Mouse (Mus musculus): ENCODE measurements around the gene Agbl3. TPM values are rescaled to one million over a fixed set of nuclear protein-coding genes. Genes with fewer than 3 reads are reported as not detected.

Gene Agbl3
- polyA plus RNA-seq, 1 experiment: 15.9 TPM

- WGBS: 79% methylated on average over 5 of the region's 5 CpGs
- no peak overlapping the region for H3K4me3 ChIP-seq (replicated peaks; ENCODE audit: insufficient read depth, low read depth, low read length)
- no peak for DNase-seq
- no peak overlapping the region for H3K27ac ChIP-seq (ENCODE audit: insufficient read depth, low read length)
- TF ChIP-seq CTCF (IDR thresholded peaks at IDR 0.05; ENCODE audit: borderline replicate concordance, insufficient read depth, low read depth, low read length) (no peak), POLR2A (IDR thresholded peaks at IDR 0.05; ENCODE audit: borderline replicate concordance, insufficient read depth, low read length) (no peak)
- no peaks in the 10 kb centered on the region for H3K27me3 ChIP-seq (ENCODE audit: control insufficient read depth, insufficient read depth, low read length)
- H3K4me1 ChIP-seq (ENCODE audit: control insufficient read depth, insufficient read depth, low read length): no peaks in the 10 kb centered on the region
These were observed 85.0 kb downstream of the Agbl3 start for GRCm38 (mm10) chr6:34865213-34865612.

GRCm38 (mm10) chr6:34865711-34866593 lies 85.7 kb downstream of the Agbl3 start:
- Histone ChIP-seq H3K27me3 (ENCODE audit: control insufficient read depth, insufficient read depth, low read length) (no peaks in the 10 kb centered on the region), H3K4me3 (replicated peaks; ENCODE audit: insufficient read depth, low read depth, low read length) (no peak overlapping the region), H3K27ac (ENCODE audit: insufficient read depth, low read length) (no peak overlapping the region), H3K4me1 (ENCODE audit: control insufficient read depth, insufficient read depth, low read length) (no peaks in the 10 kb centered on the region)
- no peak for DNase-seq
- TF ChIP-seq CTCF (IDR thresholded peaks at IDR 0.05; ENCODE audit: borderline replicate concordance, insufficient read depth, low read depth, low read length): no peak
- no peak for TF ChIP-seq POLR2A (IDR thresholded peaks at IDR 0.05; ENCODE audit: borderline replicate concordance, insufficient read depth, low read length)
- WGBS: 72% methylated on average over 7 of the region's 7 CpGs

- H3K4me3 ChIP-seq (replicated peaks; ENCODE audit: insufficient read depth, low read depth, low read length): no peak overlapping the region
- H3K27me3 ChIP-seq (ENCODE audit: control insufficient read depth, insufficient read depth, low read length): no peaks in the 10 kb centered on the region
- TF ChIP-seq CTCF (IDR thresholded peaks at IDR 0.05; ENCODE audit: borderline replicate concordance, insufficient read depth, low read depth, low read length): no peak
- no peak for DNase-seq
- H3K4me1 ChIP-seq (ENCODE audit: control insufficient read depth, insufficient read depth, low read length): no peaks in the 10 kb centered on the region
- no peak overlapping the region for H3K27ac ChIP-seq (ENCODE audit: insufficient read depth, low read length)
- 46% methylated on average over 8 of the region's 8 CpGs for WGBS
These were observed 86.6 kb downstream of the Agbl3 start for GRCm38 (mm10) chr6:34866786-34867185.

GRCm38 (mm10) chr6:34867301-34867994 lies 87.2 kb downstream of the Agbl3 start:
- DNase-seq: no peak
- H3K27ac ChIP-seq (ENCODE audit: insufficient read depth, low read length): no peak overlapping the region
- no peaks in the 10 kb centered on the region for H3K27me3 ChIP-seq (ENCODE audit: control insufficient read depth, insufficient read depth, low read length)
- no peak overlapping the region for H3K4me3 ChIP-seq (replicated peaks; ENCODE audit: insufficient read depth, low read depth, low read length)
- WGBS: 73% methylated on average over 16 of the region's 16 CpGs
- H3K4me1 ChIP-seq (ENCODE audit: control insufficient read depth, insufficient read depth, low read length): no peaks in the 10 kb centered on the region
- TF ChIP-seq POLR2A (IDR thresholded peaks at IDR 0.05; ENCODE audit: borderline replicate concordance, insufficient read depth, low read length): no peak
- TF ChIP-seq CTCF (IDR thresholded peaks at IDR 0.05; ENCODE audit: borderline replicate concordance, insufficient read depth, low read depth, low read length): no peak

GRCm38 (mm10) chr6:34867995-34868350 lies 87.7 kb downstream of the Agbl3 start:
- TF ChIP-seq CTCF (IDR thresholded peaks at IDR 0.05; ENCODE audit: borderline replicate concordance, insufficient read depth, low read depth, low read length) (no peak), POLR2A (IDR thresholded peaks at IDR 0.05; ENCODE audit: borderline replicate concordance, insufficient read depth, low read length) (no peak)
- Histone ChIP-seq H3K27me3 (ENCODE audit: control insufficient read depth, insufficient read depth, low read length) (no peaks in the 10 kb centered on the region), H3K27ac (ENCODE audit: insufficient read depth, low read length) (no peak overlapping the region), H3K4me1 (ENCODE audit: control insufficient read depth, insufficient read depth, low read length) (no peaks in the 10 kb centered on the region), H3K4me3 (replicated peaks; ENCODE audit: insufficient read depth, low read depth, low read length) (no peak overlapping the region)
- whole genome bisulfite sequencing: 70% methylated on average over 10 of the region's 10 CpGs
- no peak for DNase-seq

- DNase-seq: no peak
- no peak overlapping the region for H3K4me3 ChIP-seq (replicated peaks; ENCODE audit: insufficient read depth, low read depth, low read length)
- no peaks in the 10 kb centered on the region for H3K4me1 ChIP-seq (ENCODE audit: control insufficient read depth, insufficient read depth, low read length)
- H3K27me3 ChIP-seq (ENCODE audit: control insufficient read depth, insufficient read depth, low read length): no peaks in the 10 kb centered on the region
- TF ChIP-seq CTCF (IDR thresholded peaks at IDR 0.05; ENCODE audit: borderline replicate concordance, insufficient read depth, low read depth, low read length) (no peak), POLR2A (IDR thresholded peaks at IDR 0.05; ENCODE audit: borderline replicate concordance, insufficient read depth, low read length) (no peak)
- H3K27ac ChIP-seq (ENCODE audit: insufficient read depth, low read length): no peak overlapping the region
- 81% methylated on average over 20 of the region's 20 CpGs for WGBS
These were observed 88.4 kb downstream of the Agbl3 start for GRCm38 (mm10) chr6:34868507-34869217.

- no peak overlapping the region for H3K27ac ChIP-seq (ENCODE audit: insufficient read depth, low read length)
- TF ChIP-seq POLR2A (IDR thresholded peaks at IDR 0.05; ENCODE audit: borderline replicate concordance, insufficient read depth, low read length) (no peak), CTCF (IDR thresholded peaks at IDR 0.05; ENCODE audit: borderline replicate concordance, insufficient read depth, low read depth, low read length) (no peak)
- WGBS: 84% methylated on average over 13 of the region's 13 CpGs
- H3K4me1 ChIP-seq (ENCODE audit: control insufficient read depth, insufficient read depth, low read length): no peaks in the 10 kb centered on the region
- DNase-seq: no peak
- no peaks in the 10 kb centered on the region for H3K27me3 ChIP-seq (ENCODE audit: control insufficient read depth, insufficient read depth, low read length)
- H3K4me3 ChIP-seq (replicated peaks; ENCODE audit: insufficient read depth, low read depth, low read length): no peak overlapping the region
These were observed 89.1 kb downstream of the Agbl3 start for GRCm38 (mm10) chr6:34869225-34869915.

Measured in cerebellum, adult 2 months (tissue).